Mouse (Mus musculus): ENCODE data around the gene Olfr1301. TPM values are rescaled to one million over a fixed set of nuclear protein-coding genes. Genes with fewer than 3 reads are reported as not detected.

Olfr1301 gene
- polyA plus RNA-seq (2014; fragmentation: Nextera tagmentation; extraction: Ambion mirVana), result not detected in 2 replicates

DNA sequence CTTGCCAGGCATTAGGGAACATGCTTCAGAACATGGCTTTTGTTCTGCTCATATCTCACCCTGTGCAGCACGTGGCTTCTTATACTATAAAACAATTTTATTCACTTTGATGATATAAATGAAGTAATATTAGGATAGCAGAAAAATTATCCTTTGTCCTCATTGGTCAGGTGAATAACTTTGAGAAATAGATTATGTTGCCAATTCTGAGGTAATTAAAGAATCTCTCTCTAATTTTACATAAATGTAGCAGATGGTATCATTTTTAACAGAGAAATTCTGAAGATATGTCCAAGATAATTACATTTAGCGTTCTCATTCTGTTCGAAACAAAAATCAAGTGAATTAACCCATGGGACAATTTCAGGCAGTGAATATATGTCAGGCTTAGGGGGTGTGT lies at the start of gene Olfr1301:
Olfr1301 (plus strand) TSS at position 301 of the 400 bp plus-strand sequence.
- no peak within 1 kb of the TSS for H3K9ac ChIP-seq
- H3K4me3 ChIP-seq (replicated peaks; ENCODE audit: low read length), result no peak within 1 kb of the TSS
- no peak within 1 kb of the TSS for H3K4me2 ChIP-seq (replicated peaks)
- ATAC-seq (ENCODE audit: low FRiP score) (no peak), DNase-seq (ENCODE audit: low spot score) (no peak)
- H3K9me3 ChIP-seq (ENCODE audit: control insufficient read depth, low read length), result no peaks in the 10 kb centered on the region
- no peaks in the 10 kb centered on the region for H3K27me3 ChIP-seq (ENCODE audit: control insufficient read depth, insufficient read depth, low read length)
- no peaks in the 10 kb centered on the region for H3K4me1 ChIP-seq (replicated peaks; ENCODE audit: control insufficient read depth, insufficient read depth, low read length)
- WGBS, result 90% methylated on average over 3 of the region's 3 CpGs
- H3K36me3 ChIP-seq (replicated peaks; ENCODE audit: control insufficient read depth, insufficient read depth), result no peaks in the 10 kb centered on the region
- no peak within 1 kb of the TSS for H3K27ac ChIP-seq

DNA sequence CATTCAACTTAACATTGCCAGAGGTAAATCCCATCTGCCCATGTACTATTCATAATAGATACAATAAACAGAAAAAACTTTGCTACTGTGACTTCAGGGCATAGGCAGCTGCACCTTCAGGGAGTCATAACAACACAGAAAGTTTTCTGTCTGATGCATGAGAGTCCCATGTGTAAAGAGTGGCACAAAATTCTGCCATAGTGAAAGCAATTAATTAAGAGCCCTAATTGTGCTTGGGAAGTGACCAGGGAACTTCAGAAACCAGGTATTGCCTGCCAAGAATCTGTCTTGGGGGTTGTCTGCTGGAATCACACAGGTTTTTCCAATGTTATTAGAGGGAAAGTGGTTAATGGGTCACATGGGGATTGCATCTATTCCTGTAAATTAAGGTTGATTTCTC lies 24.1 kb upstream of the Olfr1301 start:
- no peak overlapping the region for H3K4me2 ChIP-seq (replicated peaks)
- H3K27ac ChIP-seq, result no peak overlapping the region
- no peak overlapping the region for H3K4me3 ChIP-seq (replicated peaks; ENCODE audit: low read length)
- no peaks in the 10 kb centered on the region for H3K9me3 ChIP-seq (ENCODE audit: control insufficient read depth, low read length)
- ATAC-seq (ENCODE audit: low FRiP score), result no peak
- H3K4me1 ChIP-seq (replicated peaks; ENCODE audit: control insufficient read depth, insufficient read depth, low read length), result no peaks in the 10 kb centered on the region
- H3K9ac ChIP-seq, result no peak overlapping the region
- no peaks in the 10 kb centered on the region for H3K36me3 ChIP-seq (replicated peaks; ENCODE audit: control insufficient read depth, insufficient read depth)
- no peaks in the 10 kb centered on the region for H3K27me3 ChIP-seq (ENCODE audit: control insufficient read depth, insufficient read depth, low read length)
- DNase-seq (ENCODE audit: low spot score), result no peak

DNA sequence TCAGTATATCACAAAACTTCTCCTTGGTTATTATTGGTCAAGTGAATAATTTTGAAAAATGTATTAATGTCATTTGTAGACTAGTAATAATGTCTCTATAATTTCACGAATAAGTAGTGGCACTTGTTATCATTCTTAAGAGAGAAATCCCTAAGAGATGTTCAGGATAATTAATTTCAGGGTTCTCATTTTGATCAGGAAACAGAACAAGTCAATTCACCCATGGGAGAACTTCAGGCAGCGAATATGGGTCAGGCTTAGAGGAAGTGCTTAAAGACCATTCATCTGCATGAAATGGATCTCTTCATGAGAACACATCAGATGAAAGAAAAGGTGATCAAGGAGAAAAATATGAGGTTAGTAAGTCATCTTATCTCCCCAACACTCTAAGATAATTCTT lies 26.3 kb downstream of the Olfr1301 start, which contains the start of gene Olfr1302:
Olfr1302 (plus strand) TSS at position 301 of the 400 bp plus-strand sequence.
- WGBS, result 78% methylated on average over 2 of the region's 2 CpGs
- Histone ChIP-seq H3K27me3 (ENCODE audit: control insufficient read depth, insufficient read depth, low read length) (no peaks in the 10 kb centered on the region), H3K27ac (no peak within 1 kb of the TSS), H3K4me2 (replicated peaks) (no peak within 1 kb of the TSS), H3K9ac (no peak within 1 kb of the TSS), H3K4me1 (replicated peaks; ENCODE audit: control insufficient read depth, insufficient read depth, low read length) (no peaks in the 10 kb centered on the region), H3K4me3 (replicated peaks; ENCODE audit: low read length) (no peak within 1 kb of the TSS), H3K36me3 (replicated peaks; ENCODE audit: control insufficient read depth, insufficient read depth) (no peaks in the 10 kb centered on the region), H3K9me3 (ENCODE audit: control insufficient read depth, low read length) (no peaks in the 10 kb centered on the region)
- DNase-seq (ENCODE audit: low spot score), result no peak
- ATAC-seq (ENCODE audit: low FRiP score), result no peak

Other genes starting within 250 kb of the Olfr1301 start
- not detected in 2 replicates for gene Olfr1293-ps, start 225.8 kb upstream of the Olfr1301 start, polyA plus RNA-seq (2014; fragmentation: Nextera tagmentation; extraction: Ambion mirVana)
- not detected in 2 replicates for gene Olfr1294, start 210.7 kb upstream of the Olfr1301 start, polyA plus RNA-seq (2014; fragmentation: Nextera tagmentation; extraction: Ambion mirVana)
- not detected in 2 replicates for gene Olfr1295, start 181.3 kb upstream of the Olfr1301 start, polyA plus RNA-seq (2014; fragmentation: Nextera tagmentation; extraction: Ambion mirVana)
- gene Olfr1297, start 124.5 kb upstream of the Olfr1301 start, polyA plus RNA-seq (2014; fragmentation: Nextera tagmentation; extraction: Ambion mirVana), result not detected in 2 replicates
- gene Olfr1298, start 101.8 kb upstream of the Olfr1301 start, polyA plus RNA-seq (2014; fragmentation: Nextera tagmentation; extraction: Ambion mirVana), result not detected in 2 replicates
- gene Olfr1299, start 89.6 kb upstream of the Olfr1301 start, polyA plus RNA-seq (2014; fragmentation: Nextera tagmentation; extraction: Ambion mirVana), result not detected in 2 replicates
- gene Olfr1302, start 26.4 kb downstream of the Olfr1301 start, polyA plus RNA-seq (2014; fragmentation: Nextera tagmentation; extraction: Ambion mirVana), result not detected in 2 replicates
- gene Olfr1303, start 69.3 kb downstream of the Olfr1301 start, polyA plus RNA-seq (2014; fragmentation: Nextera tagmentation; extraction: Ambion mirVana), result not detected in 2 replicates
- gene Olfr1305, start 126.1 kb downstream of the Olfr1301 start, polyA plus RNA-seq (2014; fragmentation: Nextera tagmentation; extraction: Ambion mirVana), result not detected in 2 replicates
- gene Olfr1306, start 165.3 kb downstream of the Olfr1301 start, polyA plus RNA-seq (2014; fragmentation: Nextera tagmentation; extraction: Ambion mirVana), result not detected in 2 replicates
- gene Olfr1307, start 198.4 kb downstream of the Olfr1301 start, polyA plus RNA-seq (2014; fragmentation: Nextera tagmentation; extraction: Ambion mirVana), result not detected in 2 replicates
- gene Olfr1308, start 213.9 kb downstream of the Olfr1301 start, polyA plus RNA-seq (2014; fragmentation: Nextera tagmentation; extraction: Ambion mirVana), result not detected in 2 replicates
- gene Olfr1309, start 239.3 kb downstream of the Olfr1301 start, polyA plus RNA-seq (2014; fragmentation: Nextera tagmentation; extraction: Ambion mirVana), result not detected in 2 replicates

All from hindbrain, embryonic 14.5 days (tissue).